Mouse (Mus musculus) small intestine, adult 2 months (tissue): ENCODE data around the gene Olfr1014.

Source experiments
- CTCF ChIP-seq: fragments of 200-500 bp; IDR thresholded peaks from 2 replicates; pipeline ENCODE4 v1.5.1; 2012; ENCODE audit warnings: low read depth, mild to moderate bottlenecking, control low read depth, inconsistent platforms, low read length, moderate library complexity, mixed read lengths; ENCODE audit not compliant: insufficient replicate concordance, insufficient read length; ENCODE audit errors: extremely low read depth
- POLR2A ChIP-seq: fragments of 200-500 bp; IDR thresholded peaks from 2 replicates; pipeline ENCODE4 v1.6.1; 2012; ENCODE audit warnings: low read depth, mild to moderate bottlenecking, control low read depth, inconsistent platforms, low read length, moderate library complexity

DNA sequence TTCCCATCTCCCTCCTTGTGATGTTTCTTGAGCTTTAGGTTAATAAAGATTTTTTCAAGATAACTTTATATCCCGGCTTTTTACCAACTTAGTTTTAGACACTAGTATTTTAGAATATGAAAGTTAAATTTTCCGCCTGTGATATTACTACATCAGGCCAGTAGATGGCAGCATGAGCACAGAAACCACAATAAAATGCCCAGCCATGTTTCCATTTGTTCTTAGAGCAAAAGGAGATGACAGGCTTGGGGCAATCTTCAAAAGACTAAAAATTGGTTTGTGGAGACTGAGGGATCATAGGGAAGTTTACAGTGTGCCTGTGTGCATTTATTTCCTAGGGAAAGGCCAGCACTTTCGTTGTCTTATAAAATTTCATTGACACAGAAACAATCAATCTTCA is 46.7 kb upstream of the Olfr1014 start:
- no peak for TF ChIP-seq CTCF
- TF ChIP-seq POLR2A = no peak
